Mouse (Mus musculus) kidney, adult 18-20 months (tissue): Measurements from ENCODE around the gene Eif2s1.

Source experiments
- DNase-seq: peaks from one replicate; pipeline ENCODE4 v3.0.0; 2021

Gene Eif2s1

GRCm38 (mm10) chr12:78861496-78862253 lies at the start of gene Eif2s1, which contains the start of gene Atp6v1d:
Gene Eif2s1 (plus strand): TSS chr12:78861819.
Gene Atp6v1d (minus strand): TSS chr12:78861638.
- DNase-seq = peak; percentile 97

- DNase-seq = no peak
Measured at GRCm38 (mm10) chr12:78814437-78814836, 47.2 kb upstream of the Eif2s1 start.

- no peak for DNase-seq
Measured at GRCm38 (mm10) chr12:78834496-78834895, 27.1 kb upstream of the Eif2s1 start.

GRCm38 (mm10) chr12:78839906-78840305 lies 21.7 kb upstream of the Eif2s1 start:
- no peak for DNase-seq

- DNase-seq = no peak
Measured at GRCm38 (mm10) chr12:78842429-78842828, 19.2 kb upstream of the Eif2s1 start.

- no peak for DNase-seq
Measured at GRCm38 (mm10) chr12:78848246-78848645, 13.4 kb upstream of the Eif2s1 start.

GRCm38 (mm10) chr12:78860921-78861495 lies 611 bp upstream of the Eif2s1 start:
- DNase-seq = no peak

GRCm38 (mm10) chr12:78862254-78862730 lies 673 bp downstream of the Eif2s1 start:
- DNase-seq = no peak

- no peak for DNase-seq
Measured at GRCm38 (mm10) chr12:78865434-78865833, 3.8 kb downstream of the Eif2s1 start.

GRCm38 (mm10) chr12:78868115-78868514 lies 6.5 kb downstream of the Eif2s1 start:
- DNase-seq = no peak

GRCm38 (mm10) chr12:78874581-78874980 lies 13.0 kb downstream of the Eif2s1 start:
- DNase-seq = no peak

- DNase-seq = no peak
Measured at GRCm38 (mm10) chr12:78890062-78890461, 28.4 kb downstream of the Eif2s1 start.

- no peak for DNase-seq
Measured at GRCm38 (mm10) chr12:78891149-78891548, 29.5 kb downstream of the Eif2s1 start.

- DNase-seq = no peak
Measured at GRCm38 (mm10) chr12:78897861-78898260, 36.2 kb downstream of the Eif2s1 start.

GRCm38 (mm10) chr12:78901467-78901866 lies 39.8 kb downstream of the Eif2s1 start:
- DNase-seq = no peak

GRCm38 (mm10) chr12:78903313-78903712 lies 41.7 kb downstream of the Eif2s1 start:
- DNase-seq = no peak

- no peak for DNase-seq
Measured at GRCm38 (mm10) chr12:78904499-78904898, 42.9 kb downstream of the Eif2s1 start.

GRCm38 (mm10) chr12:78906707-78907162 lies 45.1 kb downstream of the Eif2s1 start, which contains the start of gene Plek2:
Gene Plek2 (minus strand): TSS chr12:78906964.
- DNase-seq = peak; percentile 87

GRCm38 (mm10) chr12:78908081-78908605 lies 46.5 kb downstream of the Eif2s1 start:
- DNase-seq = no peak

- DNase-seq = no peak
Measured at GRCm38 (mm10) chr12:78910684-78911461, 49.3 kb downstream of the Eif2s1 start.

GRCm38 (mm10) chr12:78911707-78912417 lies 50.2 kb downstream of the Eif2s1 start:
- DNase-seq = peak; percentile 22

- no peak for DNase-seq
Measured at GRCm38 (mm10) chr12:78914458-78914857, 52.8 kb downstream of the Eif2s1 start.
